Mouse (Mus musculus) ZHBTc4 (cell line): ENCODE measurements around the gene Med13l.

Experiments used
- DNase-seq: peaks from one replicate; pipeline ENCODE4 v3.0.0-alpha.2; 2011; ENCODE audit warnings: low read depth, low spot score

Med13l gene

GRCm38 (mm10) chr5:118725886-118726505 lies 165.5 kb downstream of the Med13l start:
- peak; percentile 56 for DNase-seq

GRCm38 (mm10) chr5:118727336-118727735 lies 166.9 kb downstream of the Med13l start:
- no peak for DNase-seq

- no peak for DNase-seq
Measured at GRCm38 (mm10) chr5:118732221-118732620, 171.7 kb downstream of the Med13l start.

- DNase-seq = no peak
Measured at GRCm38 (mm10) chr5:118732651-118733050, 172.2 kb downstream of the Med13l start.

GRCm38 (mm10) chr5:118733566-118733965 lies 173.1 kb downstream of the Med13l start:
- no peak for DNase-seq

- no peak for DNase-seq
Measured at GRCm38 (mm10) chr5:118734455-118734854, 174.0 kb downstream of the Med13l start.

- no peak for DNase-seq
Measured at GRCm38 (mm10) chr5:118735738-118736137, 175.3 kb downstream of the Med13l start.

GRCm38 (mm10) chr5:118737548-118737947 lies 177.1 kb downstream of the Med13l start:
- peak; percentile 60 for DNase-seq

- no peak for DNase-seq
Measured at GRCm38 (mm10) chr5:118743067-118743466, 182.6 kb downstream of the Med13l start.

- no peak for DNase-seq
Measured at GRCm38 (mm10) chr5:118747026-118747425, 186.5 kb downstream of the Med13l start.

- peak; percentile 21 for DNase-seq
Measured at GRCm38 (mm10) chr5:118751446-118752179, 191.1 kb downstream of the Med13l start.

- no peak for DNase-seq
Measured at GRCm38 (mm10) chr5:118752868-118753267, 192.4 kb downstream of the Med13l start.

- DNase-seq = no peak
Measured at GRCm38 (mm10) chr5:118753471-118754044, 193.1 kb downstream of the Med13l start.

- DNase-seq = no peak
Measured at GRCm38 (mm10) chr5:118754191-118754759, 193.8 kb downstream of the Med13l start.

GRCm38 (mm10) chr5:118756078-118756477 lies 195.6 kb downstream of the Med13l start:
- no peak for DNase-seq

GRCm38 (mm10) chr5:118757396-118758301 lies 197.2 kb downstream of the Med13l start:
- DNase-seq = no peak

GRCm38 (mm10) chr5:118760986-118761385 lies 200.5 kb downstream of the Med13l start:
- peak; percentile 41 for DNase-seq

- DNase-seq = no peak
Measured at GRCm38 (mm10) chr5:118762499-118763185, 202.2 kb downstream of the Med13l start.

GRCm38 (mm10) chr5:118763353-118763752 lies 202.9 kb downstream of the Med13l start:
- DNase-seq = peak; percentile 65

GRCm38 (mm10) chr5:118769143-118769542 lies 208.7 kb downstream of the Med13l start:
- no peak for DNase-seq

GRCm38 (mm10) chr5:118773866-118774265 lies 213.4 kb downstream of the Med13l start:
- DNase-seq = peak; percentile 78
